Mouse (Mus musculus) MEL (cell line): ENCODE results near the gene Ankrd33b. TPM values are rescaled to one million over a fixed set of nuclear protein-coding genes. Genes with fewer than 3 reads are reported as not detected.
A peak's percentile ranks its signal among the peaks of the same experiment; 100 is the strongest.

Experiments used
- DNase-seq: peaks from one replicate; pipeline ENCODE4 v3.0.0; 2011; ENCODE audit warnings: low read depth, low spot score
- H3K27ac ChIP-seq: 2 replicates; pipeline ENCODE4 v1.5.1; 2012; ENCODE audit warnings: low read depth, mild to moderate bottlenecking, control low read depth, low read length, moderate library complexity; ENCODE audit not compliant: control insufficient read depth
- H3K27me3 ChIP-seq, 2 experiments: fragments of 150-350 bp in 1 of 2; sonication (generic) in 1 of 2; 2 replicates each; pipeline ENCODE4 v1.6.1; 2012; ENCODE audit warnings: low read length in 2 of 2, mild to moderate bottlenecking in 2 of 2, improper control_type of control experiment in 1 of 2, moderate library complexity in 1 of 2; ENCODE audit not compliant: insufficient read depth in 2 of 2, control insufficient read depth in 1 of 2
- H3K36me3 ChIP-seq, 2 experiments: 2 replicates each; pipeline ENCODE4 v1.6.1; 2012 to 2014; ENCODE audit warnings: low read length in 2 of 2, improper control_type of control experiment in 1 of 2, inconsistent platforms in 1 of 2, mild to moderate bottlenecking in 1 of 2; ENCODE audit not compliant: insufficient read depth in 2 of 2, control insufficient read depth in 1 of 2
- H3K4me1 ChIP-seq, 2 experiments: fragments of 150-350 bp in 1 of 2; sonication (generic) in 1 of 2; 2 replicates each; pipeline ENCODE4 v1.6.1; 2012; ENCODE audit warnings: low read length in 2 of 2, improper control_type of control experiment in 1 of 2, mild to moderate bottlenecking in 1 of 2; ENCODE audit not compliant: insufficient read depth in 2 of 2, control insufficient read depth in 1 of 2
- H3K4me3 ChIP-seq, 2 experiments: fragments of 150-350 bp in 1 of 2; sonication (generic) in 1 of 2; 2 replicates each; pipeline ENCODE4 v1.5.1; 2012; ENCODE audit warnings: low read depth in 2 of 2, low read length in 2 of 2, mild to moderate bottlenecking in 2 of 2, moderate library complexity in 2 of 2, control low read depth in 1 of 2, improper control_type of control experiment in 1 of 2; ENCODE audit not compliant: control insufficient read depth in 1 of 2, insufficient read depth in 1 of 2
- H3K79me2 ChIP-seq: 2 replicates; pipeline ENCODE4 v1.6.1; 2012; ENCODE audit warnings: mild to moderate bottlenecking, low read length, moderate library complexity; ENCODE audit not compliant: control insufficient read depth, poor library complexity, insufficient read depth
- H3K9ac ChIP-seq: 2 replicates; pipeline ENCODE4 v1.6.1; 2012; ENCODE audit warnings: low read depth, mild to moderate bottlenecking, control low read depth, low read length, moderate library complexity; ENCODE audit not compliant: control insufficient read depth, poor library complexity, severe bottlenecking
- H3K9me3 ChIP-seq: fragments of 150-350 bp; sonication (generic); replicated peaks from 2 replicates; pipeline ENCODE4 v1.6.1; 2012; ENCODE audit warnings: mild to moderate bottlenecking, low read length, improper control_type of control experiment, moderate library complexity; ENCODE audit not compliant: insufficient read depth
- CHD2 ChIP-seq: IDR thresholded peaks from 2 replicates; pipeline ENCODE4 v1.6.1; 2011; ENCODE audit warnings: low read length, improper control_type of control experiment
- E2F4 ChIP-seq: IDR thresholded peaks from 2 replicates; pipeline ENCODE4 v1.6.1; 2011; ENCODE audit warnings: low read depth, low read length, improper control_type of control experiment, borderline replicate concordance
- EP300 ChIP-seq, 2 experiments: IDR thresholded peaks; 2 replicates each; pipeline ENCODE4 v1.6.1; 2011; ENCODE audit warnings: improper control_type of control experiment in 2 of 2, low read length in 2 of 2, low read depth in 1 of 2, mild to moderate bottlenecking in 1 of 2
- ETS1 ChIP-seq: IDR thresholded peaks from 2 replicates; pipeline ENCODE4 v1.6.1; 2012; ENCODE audit warnings: low read depth, mild to moderate bottlenecking, inconsistent platforms, low read length, improper control_type of control experiment, moderate library complexity
- GATA1 ChIP-seq: IDR thresholded peaks from 2 replicates; pipeline ENCODE4 v1.6.1; 2011; ENCODE audit warnings: low read depth, low read length, improper control_type of control experiment
- HCFC1 ChIP-seq: IDR thresholded peaks from 2 replicates; pipeline ENCODE4 v1.6.1; 2012; ENCODE audit warnings: low read depth, mild to moderate bottlenecking, inconsistent platforms, low read length, improper control_type of control experiment, moderate library complexity
- MAX ChIP-seq: IDR thresholded peaks from 2 replicates; pipeline ENCODE4 v1.6.1; 2011; ENCODE audit warnings: low read length, improper control_type of control experiment
- NELFE ChIP-seq: IDR thresholded peaks from 2 replicates; pipeline ENCODE4 v1.6.1; 2011; ENCODE audit warnings: low read depth, low read length, improper control_type of control experiment
- POLR2A ChIP-seq, 2 experiments: IDR thresholded peaks; 2 replicates each; pipeline ENCODE4 v1.6.1; 2011 to 2012; ENCODE audit warnings: low read length in 2 of 2, mild to moderate bottlenecking in 2 of 2, control low read depth in 1 of 2, improper control_type of control experiment in 1 of 2, low read depth in 1 of 2, moderate library complexity in 1 of 2; ENCODE audit not compliant: control insufficient read depth in 1 of 2, insufficient read depth in 1 of 2, poor library complexity in 1 of 2
- POLR2AphosphoS2 ChIP-seq: IDR thresholded peaks from 2 replicates; pipeline ENCODE4 v1.6.1; 2011; ENCODE audit warnings: low read length, improper control_type of control experiment
- RAD21 ChIP-seq: IDR thresholded peaks from 2 replicates; pipeline ENCODE4 v1.6.1; 2011; ENCODE audit warnings: mild to moderate bottlenecking, low read depth, low read length, improper control_type of control experiment
- RCOR1 ChIP-seq: IDR thresholded peaks from 2 replicates; pipeline ENCODE4 v1.6.1; 2012; ENCODE audit warnings: low read depth, mild to moderate bottlenecking, inconsistent platforms, low read length, improper control_type of control experiment
- TAL1 ChIP-seq: IDR thresholded peaks from 2 replicates; pipeline ENCODE4 v1.6.1; 2012; ENCODE audit warnings: mild to moderate bottlenecking, inconsistent platforms, low read length, moderate library complexity, mixed read lengths
- TCF12 ChIP-seq: IDR thresholded peaks from 2 replicates; pipeline ENCODE4 v1.6.1; 2014; ENCODE audit warnings: low read depth, mild to moderate bottlenecking, inconsistent platforms, low read length, improper control_type of control experiment, moderate library complexity
- USF1 ChIP-seq: IDR thresholded peaks from 2 replicates; pipeline ENCODE4 v1.6.1; 2014; ENCODE audit warnings: low read depth, mild to moderate bottlenecking, inconsistent platforms, low read length, improper control_type of control experiment, moderate library complexity
- USF2 ChIP-seq, 2 experiments: IDR thresholded peaks; 2 replicates each; pipeline ENCODE4 v1.6.1; 2011 to 2012; ENCODE audit warnings: improper control_type of control experiment in 2 of 2, low read length in 2 of 2, borderline replicate concordance in 1 of 2, inconsistent platforms in 1 of 2, low read depth in 1 of 2, mild to moderate bottlenecking in 1 of 2; ENCODE audit not compliant: insufficient read depth in 1 of 2
- ZC3H11A ChIP-seq: IDR thresholded peaks from 2 replicates; pipeline ENCODE4 v1.6.1; 2012; ENCODE audit warnings: low read depth, mild to moderate bottlenecking, inconsistent platforms, low read length, improper control_type of control experiment
- ZKSCAN1 ChIP-seq: IDR thresholded peaks from 2 replicates; pipeline ENCODE4 v1.6.1; 2012; ENCODE audit warnings: low read depth, mild to moderate bottlenecking, inconsistent platforms, low read length, improper control_type of control experiment, moderate library complexity
- ZMIZ1 ChIP-seq: IDR thresholded peaks from 2 replicates; pipeline ENCODE4 v1.6.1; 2012; ENCODE audit warnings: low read depth, mild to moderate bottlenecking, inconsistent platforms, low read length, improper control_type of control experiment, moderate library complexity
- polyA plus RNA-seq, 2 experiments: library from polyadenylated mRNA; stranded (reverse) in 1 of 2; unstranded in 1 of 2; fragments of >175 nt in 1 of 2; fragments of >200 nt in 1 of 2; gene quantifications; 2 replicates each; pipeline versions ENCODE4 v1.2.1 to v1.2.4; 2012; ENCODE audit warnings: low replicate concordance in 2 of 2, low read depth in 1 of 2; ENCODE audit not compliant: insufficient read length in 2 of 2, insufficient read depth in 1 of 2, missing spikeins in 1 of 2
- total RNA-seq: library from RNA; depleted of rRNA; stranded (reverse); fragments of 300-350 nt; gene quantifications from 2 replicates; pipeline ENCODE4 v1.2.3, GENCODE M21; 2012

The Ankrd33b gene
- total and polyA plus RNA-seq, 3 experiments: 11.1 to 16.1 TPM; not detected in 1

GRCm38 (mm10) chr15:31412436-31412835 is 44.9 kb upstream of the Ankrd33b start:
- H3K27ac ChIP-seq: peak overlapping the region; percentile 86
- peaks cover 30 to 62% of the 10 kb centered on the region in 2 experiments for H3K4me1 ChIP-seq
- no peaks in the 10 kb centered on the region for H3K27me3 ChIP-seq
- H3K36me3 ChIP-seq: peaks cover 0 to 50% of the 10 kb centered on the region in 2 experiments; a peak in 2 of 4 replicates
- H3K9me3 ChIP-seq: no peaks in the 10 kb centered on the region
- peak overlapping the region; percentile 8 to 11; a peak in 2 of 4 replicates for H3K4me3 ChIP-seq
- DNase-seq: peak; percentile 42
- peak overlapping the region; percentile 32 for H3K9ac ChIP-seq
- TF ChIP-seq EP300 (IDR thresholded peaks at IDR 0.05; ENCODE audit: low read depth in 1 of 2, low read length in 2 of 2) (peak; percentile 49 to 68), GATA1 (peak; percentile 87), MAX (peak; percentile 31; the same call in 1 of the 2 replicates), ZC3H11A (no peak), TAL1 (peak; percentile 51), USF1 (peak; percentile 76), E2F4 (no peak), ETS1 (peak; percentile 84), RCOR1 (peak; percentile 47; the same call in 1 of the 2 replicates), POLR2AphosphoS2 (no peak), TCF12 (peak; percentile 79), USF2 (IDR thresholded peaks at IDR 0.05; ENCODE audit: borderline replicate concordance in 1 of 2, insufficient read depth in 1 of 2, low read depth in 1 of 2, low read length in 2 of 2) (0 out of 4 replicates have a peak, but pooled peaks of 1 of the 2 experiments have one; percentile 38)
- TF ChIP-seq, all 39 proteins: peak for 9
- H3K79me2 ChIP-seq: peaks cover 12% of the 10 kb centered on the region

DNA sequence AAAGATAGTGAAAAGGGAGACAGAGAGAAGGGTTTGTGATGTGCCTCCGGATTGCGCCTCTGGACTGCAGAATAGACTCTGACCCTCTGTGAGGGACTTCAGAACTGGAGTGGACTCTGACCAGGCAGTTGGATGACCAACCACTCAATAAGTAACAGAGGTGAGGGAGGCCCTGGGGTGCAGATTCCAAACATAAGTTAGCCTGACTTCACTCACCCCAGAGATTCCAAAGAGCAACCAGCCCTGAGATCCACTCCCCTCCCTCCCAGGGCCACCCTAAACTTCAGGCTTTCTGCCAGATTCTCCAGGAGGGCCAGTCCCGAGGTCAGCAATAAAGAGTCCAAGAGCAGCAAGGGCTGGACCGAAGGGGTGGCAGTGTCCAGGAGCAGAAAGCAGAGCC is 40.0 kb upstream of the Ankrd33b start:
- Histone ChIP-seq H3K4me1 (peaks cover 6 to 24% of the 10 kb centered on the region in 2 experiments), H3K4me3 (no peak overlapping the region)
- DNase-seq: no peak

GRCm38 (mm10) chr15:31406881-31407280 is 39.4 kb upstream of the Ankrd33b start:
- TF ChIP-seq POLR2A (IDR thresholded peaks at IDR 0.05; ENCODE audit: control insufficient read depth in 1 of 2, insufficient read depth in 1 of 2, low read depth in 1 of 2, low read length in 2 of 2, poor library complexity in 1 of 2): no peak
- no peak for TF ChIP-seq NELFE
- TF ChIP-seq EP300 (IDR thresholded peaks at IDR 0.05; ENCODE audit: low read depth in 1 of 2, low read length in 2 of 2): no peak
- TF ChIP-seq RAD21: no peak
- no peak for TF ChIP-seq HCFC1
- TF ChIP-seq ETS1: no peak
- no peak for TF ChIP-seq ZMIZ1
- TF ChIP-seq ZKSCAN1: no peak
- no peak for TF ChIP-seq CHD2
- TF ChIP-seq, all 39 proteins: peak for 0
- peaks cover 2 to 18% of the 10 kb centered on the region in 2 experiments; a peak in 2 of 4 replicates for H3K4me1 ChIP-seq
- H3K27me3 ChIP-seq: no peaks in the 10 kb centered on the region
- H3K9ac ChIP-seq: no peak overlapping the region
- no peak overlapping the region for H3K4me3 ChIP-seq
- H3K9me3 ChIP-seq: no peaks in the 10 kb centered on the region
- no peak for DNase-seq
- peaks cover 0 to 8% of the 10 kb centered on the region in 2 experiments; a peak in 2 of 4 replicates for H3K36me3 ChIP-seq
- H3K79me2 ChIP-seq: no peaks in the 10 kb centered on the region
- no peak overlapping the region for H3K27ac ChIP-seq

More for the DNA sequence above, 40.0 kb upstream of the Ankrd33b start:
- Histone ChIP-seq H3K27ac (no peak overlapping the region), H3K9ac (no peak overlapping the region), H3K36me3 (peaks cover 0 to 13% of the 10 kb centered on the region in 2 experiments; a peak in 2 of 4 replicates), H3K79me2 (no peaks in the 10 kb centered on the region), H3K27me3 (no peaks in the 10 kb centered on the region), H3K9me3 (no peaks in the 10 kb centered on the region)
- TF ChIP-seq RAD21: no peak
